Comparison of ENCODE assay signal across 18 mouse cellular contexts in genomic region chr3:95025202-95025601, GRCm38 (mm10). TPM values are rescaled to one million over a fixed set of nuclear protein-coding genes. Genes with fewer than 3 reads are reported as not detected.
DNase-seq lines count a peak whose midpoint lies in the region; ATAC-seq and TF ChIP-seq lines count a peak whose summit lies in the region.
"Had no signal": no experiment of that assay in that cellular context is flagged by ENCODE, and none has a peak within 500 bp of the region (broad histone marks: within the 10 kb centered on the region; RNA-seq: fewer than 3 reads in every experiment).

No protein-coding gene starts in this region.

- H3K36me3 ChIP-seq in heart, embryonic 14.5 days (ENCODE audit: control insufficient read depth, insufficient read depth, low read length): peaks cover 7% of the 10 kb centered on the region; the same call in 1 of the 2 replicates
- H3K36me3 ChIP-seq in lung, embryonic 15.5 days: peaks cover 4% of the 10 kb centered on the region; the same call in 1 of the 2 replicates
- H3K36me3 ChIP-seq in E14TG2a.4 (ENCODE audit: insufficient read depth, low read length): peaks cover 16% of the 10 kb centered on the region
- H3K36me3 ChIP-seq in heart, postnatal 0 days (replicated peaks; ENCODE audit: control insufficient read depth, insufficient read depth, low read length): no peaks in the 10 kb centered on the region; the same call in 1 of the 2 replicates

- no peak for TF ChIP-seq EP300 in heart, postnatal 0 days (IDR thresholded peaks at IDR 0.05; ENCODE audit: low read depth)

- H3K4me2 ChIP-seq in heart, embryonic 14.5 days (ENCODE audit: low read length): peak overlapping the region; percentile 69
- H3K4me2 ChIP-seq in lung, embryonic 15.5 days: peak overlapping the region; percentile 46
- H3K4me2 ChIP-seq in heart, postnatal 0 days (ENCODE audit: low read depth, low read length): peak overlapping the region; percentile 50

- H3K4me1 ChIP-seq in heart, embryonic 14.5 days (ENCODE audit: control insufficient read depth in 2 of 2, insufficient read depth in 2 of 2, low read length in 2 of 2): peaks cover 20 to 30% of the 10 kb centered on the region in 2 experiments
- H3K4me1 ChIP-seq in lung, embryonic 15.5 days: peaks cover 20% of the 10 kb centered on the region
- peaks cover 37% of the 10 kb centered on the region for H3K4me1 ChIP-seq in E14TG2a.4 (replicated peaks; ENCODE audit: low read depth, low read length)
- peaks cover 16% of the 10 kb centered on the region for H3K4me1 ChIP-seq in heart, postnatal 0 days (ENCODE audit: control insufficient read depth, insufficient read depth)

- H3K9me3 ChIP-seq in heart, embryonic 14.5 days (ENCODE audit: control insufficient read depth, low read length): no peaks in the 10 kb centered on the region
- no peaks in the 10 kb centered on the region for H3K9me3 ChIP-seq in lung, embryonic 15.5 days
- no peaks in the 10 kb centered on the region for H3K9me3 ChIP-seq in E14TG2a.4 (ENCODE audit: low read length)
- no peaks in the 10 kb centered on the region for H3K9me3 ChIP-seq in heart, postnatal 0 days (replicated peaks; ENCODE audit: control insufficient read depth, low read length)
- H3K9me3 ChIP-seq: G1E; neural tube, embryonic 15.5 days had no signal

- TF ChIP-seq CTCF in E14TG2a.4 (conservative IDR thresholded peaks at IDR 0.05; ENCODE audit: low read length): no peak
- TF ChIP-seq CTCF in heart, postnatal 0 days (IDR thresholded peaks at IDR 0.05; ENCODE audit: low read depth): no peak

- ATAC-seq in heart, embryonic 14.5 days (ENCODE audit: insufficient number of reproducible peaks, insufficient read depth, low FRiP score, low read depth): 0 out of 2 replicates have a peak, but pooled peaks have one; percentile 2
- no peak for ATAC-seq in lung, embryonic 15.5 days (ENCODE audit: borderline replicate concordance, extremely low read depth, low FRiP score, low TSS enrichment)
- ATAC-seq in heart, postnatal 0 days (ENCODE audit: insufficient read depth, low read depth): peak; percentile 10; the same call in 1 of the 2 replicates
- ATAC-seq: midbrain, embryonic 16.5 days had no signal

- DNase-seq in heart, postnatal 36 days: no peak
- no peak for DNase-seq in lung, postnatal 25 days (ENCODE audit: low spot score)
- no peak for DNase-seq in heart, postnatal 0 days (ENCODE audit: low spot score)
- DNase-seq in left cerebral cortex, adult 9 months (ENCODE audit: low spot score in 2 of 2): no peak
- no peak for DNase-seq in kidney, postnatal 14 days
- DNase-seq: adrenal gland, adult 8-10 months; cerebellum, adult 11-12 months; gastrocnemius, postnatal 25 days; kidney, adult 2 months; layer of hippocampus, postnatal 36 days; thymus, postnatal 14 days had no signal

- H3K9ac ChIP-seq in heart, embryonic 14.5 days (ENCODE audit: low read length): peak overlapping the region; percentile 65
- no peak overlapping the region for H3K9ac ChIP-seq in lung, embryonic 15.5 days
- H3K9ac ChIP-seq in heart, postnatal 0 days (replicated peaks; ENCODE audit: low read depth, low read length): 0 out of 2 replicates have a peak overlapping the region, but pooled peaks have one; percentile 13
- H3K9ac ChIP-seq: hindbrain, embryonic 14.5 days; neural tube, embryonic 15.5 days had no signal

- peak overlapping the region; percentile 42 to 80; a peak in 2 of 4 replicates for H3K27ac ChIP-seq in heart, embryonic 14.5 days (replicated peaks in 1 of 2; ENCODE audit: control insufficient read depth in 1 of 2, insufficient read depth in 1 of 2, low read depth in 2 of 2, low read length in 2 of 2)
- H3K27ac ChIP-seq in lung, embryonic 15.5 days: no peak overlapping the region
- peak overlapping the region; percentile 68 for H3K27ac ChIP-seq in heart, postnatal 0 days (ENCODE audit: low read depth)
- H3K27ac ChIP-seq: hindbrain, embryonic 14.5 days; neural tube, embryonic 15.5 days had no signal

- H3K4me3 ChIP-seq in heart, embryonic 14.5 days (ENCODE audit: control insufficient read depth in 1 of 2, insufficient read depth in 1 of 2, low read depth in 1 of 2, low read length in 2 of 2): peak overlapping the region in 1 of 2 experiments; percentile 30; a peak in 1 of 4 replicates
- no peak overlapping the region for H3K4me3 ChIP-seq in lung, embryonic 15.5 days
- peak overlapping the region; percentile 26; the same call in 1 of the 2 replicates for H3K4me3 ChIP-seq in E14TG2a.4 (replicated peaks; ENCODE audit: low read length)
- peak overlapping the region; percentile 17; the same call in 1 of the 2 replicates for H3K4me3 ChIP-seq in heart, postnatal 0 days (ENCODE audit: low read depth, low read length)
- H3K4me3 ChIP-seq: neural tube, embryonic 15.5 days had no signal

- WGBS in heart, embryonic 14.5 days: 24% methylated on average over 5 of the region's 5 CpGs
- 42% methylated on average over 5 of the region's 5 CpGs for WGBS in lung, embryonic 15.5 days
- 31% methylated on average over 5 of the region's 5 CpGs for WGBS in heart, postnatal 0 days

- no peaks in the 10 kb centered on the region for H3K27me3 ChIP-seq in heart, embryonic 14.5 days (ENCODE audit: control insufficient read depth, insufficient read depth, low read length)
- no peaks in the 10 kb centered on the region for H3K27me3 ChIP-seq in lung, embryonic 15.5 days
- no peaks in the 10 kb centered on the region for H3K27me3 ChIP-seq in E14TG2a.4 (ENCODE audit: insufficient read depth, low read length)
- H3K27me3 ChIP-seq in heart, postnatal 0 days (ENCODE audit: control insufficient read depth, insufficient read depth, low read length): no peaks in the 10 kb centered on the region
- H3K27me3 ChIP-seq: neural tube, embryonic 15.5 days had no signal

- intact Hi-C loops in heart, postnatal 36 days (cut with DNase I): no loop called here

RNA-seq across cellular contexts. Expression of gene Zfp687, which starts 10.0 kb away (rescaled TPM):
- polyA plus RNA-seq in heart, embryonic 14.5 days (2014; fragmentation: Nextera tagmentation; extraction: Ambion mirVana): 13.5 and 16.9 TPM in 2 replicates
- total RNA-seq in heart, postnatal 36 days (2021): 10 to 100 TPM; 11.4 to 15.8 TPM
- polyA plus RNA-seq in lung, embryonic 15.5 days (2015; fragmentation: Nextera tagmentation; extraction: Ambion mirVana): 22.0 and 22.9 TPM in 2 replicates
- 15.0 and 28.5 TPM in 2 replicates for total RNA-seq in heart, postnatal 0 days (2014; rRNA removed; ENCODE audit: low replicate concordance)
- polyA plus RNA-seq in heart, postnatal 0 days (2015; fragmentation: Nextera tagmentation; extraction: Ambion mirVana): 8.1 and 8.3 TPM in 2 replicates

RNA-seq across cellular contexts. Expression of gene Psmd4, which starts 17.2 kb away (rescaled TPM):
- polyA plus RNA-seq in heart, embryonic 14.5 days (2014; fragmentation: Nextera tagmentation; extraction: Ambion mirVana): 176 and 188 TPM in 2 replicates
- 100 to 1,000 TPM; 136 to 151 TPM for total RNA-seq in heart, postnatal 36 days (2021)
- 239 and 245 TPM in 2 replicates for polyA plus RNA-seq in lung, embryonic 15.5 days (2015; fragmentation: Nextera tagmentation; extraction: Ambion mirVana)
- total RNA-seq in heart, postnatal 0 days (2014; rRNA removed; ENCODE audit: low replicate concordance): 190 and 210 TPM in 2 replicates
- polyA plus RNA-seq in heart, postnatal 0 days (2015; fragmentation: Nextera tagmentation; extraction: Ambion mirVana): 205 and 208 TPM in 2 replicates

RNA-seq across cellular contexts. Expression of gene Pi4kb, which starts 50.7 kb away (rescaled TPM):
- 17.4 and 21.8 TPM in 2 replicates for polyA plus RNA-seq in heart, embryonic 14.5 days (2014; fragmentation: Nextera tagmentation; extraction: Ambion mirVana)
- total RNA-seq in heart, postnatal 36 days (2021): 10 to 100 TPM; 24.6 to 30.3 TPM
- 20.5 and 21.8 TPM in 2 replicates for polyA plus RNA-seq in lung, embryonic 15.5 days (2015; fragmentation: Nextera tagmentation; extraction: Ambion mirVana)
- total RNA-seq in heart, postnatal 0 days (2014; rRNA removed; ENCODE audit: low replicate concordance): 44.4 and 47.2 TPM in 2 replicates
- 12.6 and 13.7 TPM in 2 replicates for polyA plus RNA-seq in heart, postnatal 0 days (2015; fragmentation: Nextera tagmentation; extraction: Ambion mirVana)
